Mouse (Mus musculus) limb, embryonic 13.5 days (tissue): Measurements from ENCODE around the gene Grip1. TPM values are rescaled to one million over a fixed set of nuclear protein-coding genes. Genes with fewer than 3 reads are reported as not detected.

Source experiments
- ATAC-seq: fragments of 200-750 bp; cut with Nextera tagmentation; 2 replicates; pipeline ENCODE4 v1.8.0; 2017; ENCODE audit warnings: low read depth, moderate number of reproducible peaks, moderate TSS enrichment; ENCODE audit not compliant: low FRiP score
- H3K27ac ChIP-seq: fragments of 300-500 bp; sonication (generic); 2 replicates; pipeline ENCODE4 v1.5.1; 2015; ENCODE audit warnings: inconsistent platforms, mild to moderate bottlenecking, moderate library complexity
- H3K27me3 ChIP-seq: fragments of 300-500 bp; sonication (generic); 2 replicates; pipeline ENCODE4 v1.6.1; 2015; ENCODE audit warnings: mild to moderate bottlenecking, inconsistent platforms
- H3K36me3 ChIP-seq: fragments of 300-500 bp; sonication (generic); 2 replicates; pipeline ENCODE4 v1.6.1; 2015; ENCODE audit warnings: inconsistent platforms, mild to moderate bottlenecking, moderate library complexity
- H3K4me1 ChIP-seq: fragments of 300-500 bp; sonication (generic); 2 replicates; pipeline ENCODE4 v1.6.1; 2015; ENCODE audit warnings: inconsistent platforms
- H3K4me2 ChIP-seq: fragments of 300-500 bp; sonication (generic); replicated peaks from 2 replicates; pipeline ENCODE4 v1.6.1; 2015; ENCODE audit warnings: inconsistent platforms, mild to moderate bottlenecking, moderate library complexity
- H3K4me3 ChIP-seq: fragments of 300-500 bp; sonication (generic); 2 replicates; pipeline ENCODE4 v1.5.1; 2015; ENCODE audit warnings: moderate library complexity, mild to moderate bottlenecking, inconsistent platforms
- H3K9ac ChIP-seq: fragments of 300-500 bp; sonication (generic); 2 replicates; pipeline ENCODE4 v1.6.1; 2015; ENCODE audit warnings: mild to moderate bottlenecking, inconsistent platforms
- H3K9me3 ChIP-seq: fragments of 300-500 bp; sonication (generic); 2 replicates; pipeline ENCODE4 v1.6.1; 2016; ENCODE audit warnings: inconsistent platforms
- WGBS: fragments of 180-500 bp; shearing (Covaris S2); methylation state at CpG from one replicate; pipeline ENCODE4 v1.1.7; 2015; 5-methylcytosine and 5-hydroxymethylcytosine counted together
- polyA plus RNA-seq: library from polyadenylated mRNA; unstranded; fragments of >200 nt; fragmentation: Nextera tagmentation; extraction: Ambion mirVana; gene quantifications from 2 replicates; pipeline ENCODE4 v1.2.1, GENCODE M21; 2015

The Grip1 gene
- polyA plus RNA-seq, 1 experiment from 2014 or later, result 5.1 TPM

DNA sequence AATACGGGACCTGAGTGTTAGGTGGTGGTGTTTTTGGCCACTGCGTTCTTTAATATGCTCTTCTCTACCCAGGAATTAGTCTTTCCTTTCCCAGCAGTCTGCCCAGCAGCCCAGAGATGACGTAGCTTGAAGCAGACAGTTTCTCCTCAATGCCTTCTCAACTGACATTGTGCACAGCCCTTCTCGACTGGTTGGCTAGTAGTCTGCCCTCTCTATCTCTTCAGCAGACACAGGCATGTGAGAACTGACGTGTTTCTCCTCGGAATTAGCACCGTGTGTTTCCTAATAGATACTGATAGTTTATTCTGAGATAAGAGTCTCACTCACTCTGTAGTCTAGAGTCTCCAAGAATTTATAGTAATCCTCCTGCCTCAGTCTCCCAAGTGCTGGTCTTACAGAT lies 10.2 kb downstream of the Grip1 start:
- Histone ChIP-seq H3K9me3 (no peaks in the 10 kb centered on the region), H3K4me3 (no peak overlapping the region), H3K36me3 (no peaks in the 10 kb centered on the region), H3K4me2 (no peak overlapping the region), H3K27me3 (no peaks in the 10 kb centered on the region), H3K4me1 (peaks cover 12% of the 10 kb centered on the region), H3K27ac (no peak overlapping the region), H3K9ac (no peak overlapping the region)
- WGBS, result 81% methylated on average over 7 of the region's 7 CpGs
- ATAC-seq, result no peak

DNA sequence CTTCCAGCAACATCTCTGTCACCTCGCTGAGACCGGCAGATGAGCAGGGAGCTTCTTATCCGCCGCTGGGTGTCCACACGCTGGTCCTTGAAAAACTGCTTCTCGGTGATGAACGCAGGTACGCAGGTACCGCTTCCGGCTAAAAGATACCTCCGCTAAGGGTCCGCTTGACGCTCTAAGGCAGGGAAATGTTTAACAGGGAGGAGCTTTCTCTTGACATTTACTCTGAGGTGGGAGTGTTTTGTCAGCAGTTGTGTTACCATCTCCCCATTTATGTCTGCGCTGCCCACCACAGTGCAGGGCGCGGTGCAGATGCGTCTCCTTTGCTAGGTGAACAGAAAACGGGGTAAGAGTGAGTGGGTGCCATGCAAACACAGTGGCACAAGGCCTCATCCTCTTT lies 14.3 kb downstream of the Grip1 start:
- H3K36me3 ChIP-seq, result no peaks in the 10 kb centered on the region
- H3K4me3 ChIP-seq, result no peak overlapping the region
- ATAC-seq, result no peak
- WGBS, result 92% methylated on average over 18 of the region's 18 CpGs
- no peaks in the 10 kb centered on the region for H3K9me3 ChIP-seq
- no peaks in the 10 kb centered on the region for H3K27me3 ChIP-seq
- H3K27ac ChIP-seq, result no peak overlapping the region
- H3K9ac ChIP-seq, result no peak overlapping the region
- no peak overlapping the region for H3K4me2 ChIP-seq
- H3K4me1 ChIP-seq, result peaks cover 3% of the 10 kb centered on the region; the same call in 1 of the 2 replicates

DNA sequence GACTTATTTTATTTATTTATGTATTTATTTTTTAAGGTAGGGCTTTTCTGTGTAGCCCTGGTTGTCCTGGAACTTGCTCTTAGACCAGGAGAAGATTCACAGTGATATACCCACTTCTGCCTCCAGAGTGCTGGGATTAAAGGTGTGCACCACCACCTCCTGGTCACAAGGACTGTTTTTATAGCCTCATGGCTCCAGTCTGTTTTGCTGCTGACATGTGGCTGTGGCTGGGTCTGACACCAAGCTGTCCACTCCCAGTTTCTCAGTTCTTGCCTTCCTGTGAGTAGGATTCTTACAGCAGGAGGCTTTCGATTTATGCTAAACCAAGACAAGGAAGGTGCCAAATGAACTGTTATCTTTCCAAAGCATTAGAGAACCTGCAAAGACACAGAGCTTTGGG lies 16.5 kb downstream of the Grip1 start:
- Histone ChIP-seq H3K9me3 (no peaks in the 10 kb centered on the region), H3K4me2 (no peak overlapping the region), H3K9ac (no peak overlapping the region), H3K4me3 (no peak overlapping the region), H3K27ac (no peak overlapping the region), H3K36me3 (no peaks in the 10 kb centered on the region), H3K27me3 (no peaks in the 10 kb centered on the region), H3K4me1 (peaks cover 6% of the 10 kb centered on the region; the same call in 1 of the 2 replicates)
- no peak for ATAC-seq
- WGBS, result 81% methylated on average over 1 of the region's 1 CpGs

DNA sequence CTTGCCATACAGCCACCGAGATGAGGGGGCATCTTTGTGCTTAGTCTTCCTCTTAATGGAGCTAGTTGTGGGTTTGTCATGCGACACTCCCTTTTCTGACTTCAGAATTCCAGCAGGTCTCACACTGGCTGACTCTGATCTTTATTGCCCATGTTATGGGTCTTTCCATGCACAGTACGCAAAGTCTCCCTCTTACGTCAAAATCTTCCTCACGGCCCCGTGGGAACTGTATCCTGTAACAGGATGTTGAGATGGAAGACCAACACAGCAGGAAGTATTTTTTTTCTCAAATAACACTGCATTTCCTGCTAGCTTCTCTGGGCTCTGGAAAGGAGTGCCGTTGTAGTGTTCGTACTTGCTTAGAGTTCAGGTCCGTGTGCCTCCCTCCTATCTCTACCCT lies 21.5 kb downstream of the Grip1 start:
- peaks cover 9% of the 10 kb centered on the region; the same call in 1 of the 2 replicates for H3K4me1 ChIP-seq
- no peak for ATAC-seq
- no peak overlapping the region for H3K27ac ChIP-seq
- H3K4me2 ChIP-seq, result no peak overlapping the region
- H3K9ac ChIP-seq, result no peak overlapping the region
- H3K4me3 ChIP-seq, result no peak overlapping the region
- H3K36me3 ChIP-seq, result no peaks in the 10 kb centered on the region
- 52% methylated on average over 9 of the region's 9 CpGs for WGBS
- H3K9me3 ChIP-seq, result no peaks in the 10 kb centered on the region
- H3K27me3 ChIP-seq, result no peaks in the 10 kb centered on the region

DNA sequence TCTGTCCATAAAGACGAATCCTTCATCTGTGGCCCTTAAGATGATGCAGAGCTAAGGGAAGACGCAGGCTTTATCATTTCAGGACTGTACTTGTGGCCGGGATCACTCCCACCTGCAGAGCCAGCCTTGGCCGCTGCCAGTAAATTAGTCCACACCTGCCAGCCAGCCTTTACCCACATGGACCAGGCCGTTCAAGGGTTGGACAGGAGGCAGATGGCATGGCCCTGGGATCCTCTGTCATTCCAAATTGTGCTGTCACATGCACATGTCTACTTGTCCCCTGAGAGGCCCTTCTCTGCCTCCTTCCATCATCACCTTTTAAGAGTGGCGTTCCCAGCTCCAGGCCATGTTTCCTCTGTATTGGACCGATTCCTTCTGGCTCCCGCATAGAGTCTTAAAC lies 24.0 kb downstream of the Grip1 start:
- Histone ChIP-seq H3K36me3 (no peaks in the 10 kb centered on the region), H3K4me1 (peaks cover 15% of the 10 kb centered on the region), H3K27me3 (no peaks in the 10 kb centered on the region), H3K27ac (no peak overlapping the region), H3K4me3 (no peak overlapping the region), H3K9ac (no peak overlapping the region), H3K9me3 (no peaks in the 10 kb centered on the region), H3K4me2 (no peak overlapping the region)
- no peak for ATAC-seq
- WGBS, result 81% methylated on average over 8 of the region's 8 CpGs

DNA sequence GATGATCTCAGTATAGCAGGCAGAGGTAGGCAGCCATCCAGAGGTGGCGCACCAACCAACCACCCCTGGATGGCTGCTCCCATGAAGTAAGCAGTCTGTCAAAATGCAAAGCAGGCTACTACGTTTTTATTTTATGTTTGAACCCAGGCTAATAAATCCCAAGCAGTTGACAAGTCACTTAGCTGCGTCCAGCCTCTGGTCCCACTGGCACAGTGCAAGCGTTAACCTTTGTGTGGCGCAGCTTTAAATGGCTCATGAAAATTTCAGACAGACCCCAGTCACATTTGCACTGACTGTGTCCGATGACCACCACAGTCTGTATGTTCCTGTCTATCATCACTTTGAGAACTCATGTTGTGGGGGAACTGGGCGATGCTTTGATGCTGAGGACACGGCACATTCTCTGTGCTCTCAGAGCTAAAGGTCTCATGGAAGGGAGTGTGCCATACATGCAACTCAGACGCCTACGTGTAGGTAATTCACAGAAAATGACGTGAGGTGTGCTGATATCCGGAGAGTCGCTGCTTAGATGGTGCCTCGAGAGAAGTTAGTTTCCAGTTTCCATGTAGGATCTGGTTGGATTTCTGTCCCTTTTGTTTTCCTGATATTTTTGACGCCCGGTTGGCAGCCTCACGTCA lies 29.6 kb downstream of the Grip1 start:
- H3K9ac ChIP-seq, result 0 out of 2 replicates have a peak overlapping the region, but pooled peaks have one; percentile 4
- H3K4me1 ChIP-seq, result peaks cover 24% of the 10 kb centered on the region
- ATAC-seq, result no peak
- H3K4me3 ChIP-seq, result no peak overlapping the region
- no peaks in the 10 kb centered on the region for H3K27me3 ChIP-seq
- H3K27ac ChIP-seq, result no peak overlapping the region
- H3K9me3 ChIP-seq, result no peaks in the 10 kb centered on the region
- peak overlapping the region; percentile 22; the same call in 1 of the 2 replicates for H3K4me2 ChIP-seq
- H3K36me3 ChIP-seq, result no peaks in the 10 kb centered on the region
- WGBS, result 42% methylated on average over 17 of the region's 17 CpGs

DNA sequence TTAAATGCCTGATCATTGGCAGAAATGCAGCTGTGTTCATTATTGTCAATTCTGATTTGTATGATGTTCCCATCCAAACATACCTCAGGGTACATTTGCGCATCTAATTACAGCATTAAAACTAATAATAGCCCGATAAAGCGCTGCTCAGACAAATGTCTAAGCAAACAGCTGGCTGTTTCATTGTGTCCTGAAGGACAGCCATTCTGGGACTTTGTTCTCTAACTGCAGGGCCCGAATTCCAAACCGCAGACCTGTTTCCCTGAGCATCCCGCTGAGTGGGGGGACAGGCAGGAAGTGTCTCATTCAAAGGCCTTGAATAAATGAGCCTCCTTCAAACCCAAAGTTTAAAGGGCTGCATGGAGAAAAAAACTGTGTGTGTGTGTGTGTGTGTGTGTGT lies 30.1 kb downstream of the Grip1 start:
- no peak overlapping the region for H3K9ac ChIP-seq
- no peaks in the 10 kb centered on the region for H3K36me3 ChIP-seq
- H3K27me3 ChIP-seq, result no peaks in the 10 kb centered on the region
- WGBS, result 24% methylated on average over 6 of the region's 6 CpGs
- H3K4me1 ChIP-seq, result peaks cover 24% of the 10 kb centered on the region
- no peak overlapping the region for H3K4me2 ChIP-seq
- no peak; the same call in 1 of the 2 replicates for ATAC-seq
- H3K9me3 ChIP-seq, result no peaks in the 10 kb centered on the region
- no peak overlapping the region for H3K4me3 ChIP-seq
- no peak overlapping the region for H3K27ac ChIP-seq

DNA sequence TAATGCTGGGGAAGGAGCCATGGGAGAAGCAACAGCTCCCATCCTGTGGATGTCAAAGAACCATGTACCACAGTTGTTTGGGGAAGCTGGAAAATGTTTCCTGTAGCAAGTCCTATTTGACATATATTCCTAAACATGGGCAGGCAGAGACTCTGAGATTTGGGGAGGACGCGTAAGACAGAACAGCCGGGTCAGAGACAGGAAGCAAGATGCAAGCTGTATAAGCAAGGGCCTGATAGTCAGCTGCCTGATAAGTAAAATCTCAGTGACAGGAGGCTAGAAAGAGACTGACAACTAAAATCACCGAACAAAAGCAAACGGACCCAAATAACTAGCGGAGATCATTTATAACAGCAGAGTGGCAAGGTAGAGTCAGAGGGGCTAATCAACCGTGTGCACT lies 33.3 kb downstream of the Grip1 start:
- H3K4me2 ChIP-seq, result no peak overlapping the region

DNA sequence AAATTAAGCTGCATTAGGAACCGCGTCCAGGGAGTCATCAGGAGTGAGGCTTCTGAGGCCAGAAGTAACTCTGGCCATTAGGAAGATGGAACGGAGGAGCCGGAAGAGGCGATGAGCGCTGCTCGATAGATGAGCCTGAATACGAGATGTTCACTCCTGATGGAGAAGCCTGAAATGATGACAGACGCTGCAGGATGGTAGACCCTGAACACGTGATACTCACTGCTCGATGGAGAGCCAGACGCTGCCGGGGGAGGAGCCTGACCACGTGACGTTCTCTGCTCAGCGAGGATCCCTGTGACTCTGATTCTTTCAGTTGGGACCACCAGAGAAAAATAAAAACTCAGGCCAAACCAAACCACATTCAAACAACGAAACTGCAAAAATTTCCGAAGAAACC lies 37.2 kb downstream of the Grip1 start:
- ATAC-seq, result no peak
- Histone ChIP-seq H3K27me3 (no peaks in the 10 kb centered on the region), H3K36me3 (no peaks in the 10 kb centered on the region), H3K27ac (no peak overlapping the region), H3K9me3 (no peaks in the 10 kb centered on the region), H3K9ac (no peak overlapping the region), H3K4me3 (no peak overlapping the region), H3K4me1 (no peaks in the 10 kb centered on the region), H3K4me2 (no peak overlapping the region)
- WGBS, result 90% methylated on average over 18 of the region's 18 CpGs

More for the DNA sequence above, 33.3 kb downstream of the Grip1 start:
- Histone ChIP-seq H3K4me1 (peaks cover 18% of the 10 kb centered on the region), H3K4me3 (no peak overlapping the region), H3K9ac (no peak overlapping the region; the same call in 1 of the 2 replicates), H3K9me3 (no peaks in the 10 kb centered on the region), H3K27me3 (no peaks in the 10 kb centered on the region), H3K27ac (no peak overlapping the region), H3K36me3 (no peaks in the 10 kb centered on the region)
- no peak for ATAC-seq
- WGBS, result 96% methylated on average over 7 of the region's 7 CpGs

DNA sequence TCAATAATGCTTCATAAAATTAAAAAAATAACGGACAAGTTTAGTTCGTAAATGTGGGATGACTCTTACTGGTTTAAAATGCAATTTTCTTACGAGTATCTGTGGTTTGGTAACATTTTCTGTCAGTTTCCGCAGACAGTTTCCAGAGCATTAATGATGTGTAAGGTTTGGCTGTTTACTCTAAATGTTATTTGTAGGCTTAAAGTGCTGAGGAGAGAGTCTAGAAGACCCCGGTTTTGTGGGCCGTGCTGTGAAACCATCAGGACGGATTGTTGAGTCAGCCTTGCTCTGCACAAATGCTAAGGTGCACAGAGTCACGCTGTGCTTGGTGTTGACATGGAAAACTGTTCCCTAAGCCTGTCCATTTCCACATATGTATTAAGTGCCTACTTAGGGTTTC lies 41.7 kb downstream of the Grip1 start:
- Histone ChIP-seq H3K4me3 (no peak overlapping the region), H3K9me3 (peaks cover 5% of the 10 kb centered on the region; the same call in 1 of the 2 replicates), H3K4me2 (no peak overlapping the region), H3K9ac (no peak overlapping the region), H3K36me3 (no peaks in the 10 kb centered on the region), H3K27ac (no peak overlapping the region), H3K27me3 (no peaks in the 10 kb centered on the region), H3K4me1 (peaks cover 4% of the 10 kb centered on the region; the same call in 1 of the 2 replicates)
- ATAC-seq, result no peak
- 72% methylated on average over 8 of the region's 8 CpGs for WGBS

DNA sequence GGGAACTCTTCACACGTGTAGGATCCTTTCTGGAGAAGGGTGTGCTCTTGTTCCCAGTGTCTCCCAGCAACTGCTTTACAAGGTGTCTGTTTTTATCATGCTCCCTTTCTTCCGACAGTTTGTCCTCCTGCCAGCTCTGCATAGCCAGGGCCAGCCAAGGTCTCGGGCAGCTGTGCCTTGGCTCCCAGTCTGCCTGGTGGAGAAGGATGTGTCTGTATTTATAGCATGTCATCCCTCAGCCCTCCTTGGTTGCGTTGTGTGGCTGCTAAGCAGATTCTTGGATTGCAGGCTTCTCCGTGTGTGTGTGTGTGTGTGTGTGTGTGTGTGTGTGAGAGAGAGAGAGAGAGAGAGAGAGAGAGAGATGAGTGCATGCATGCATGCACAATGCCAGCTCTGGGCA lies 42.6 kb downstream of the Grip1 start:
- no peak overlapping the region for H3K27ac ChIP-seq
- ATAC-seq, result peak; percentile 59; the same call in 1 of the 2 replicates
- H3K36me3 ChIP-seq, result no peaks in the 10 kb centered on the region
- H3K9me3 ChIP-seq, result peaks cover 8% of the 10 kb centered on the region
- H3K9ac ChIP-seq, result no peak overlapping the region
- H3K27me3 ChIP-seq, result no peaks in the 10 kb centered on the region
- H3K4me3 ChIP-seq, result no peak overlapping the region
- WGBS, result 59% methylated on average over 5 of the region's 5 CpGs
- peaks cover 4% of the 10 kb centered on the region; the same call in 1 of the 2 replicates for H3K4me1 ChIP-seq
- no peak overlapping the region for H3K4me2 ChIP-seq

DNA sequence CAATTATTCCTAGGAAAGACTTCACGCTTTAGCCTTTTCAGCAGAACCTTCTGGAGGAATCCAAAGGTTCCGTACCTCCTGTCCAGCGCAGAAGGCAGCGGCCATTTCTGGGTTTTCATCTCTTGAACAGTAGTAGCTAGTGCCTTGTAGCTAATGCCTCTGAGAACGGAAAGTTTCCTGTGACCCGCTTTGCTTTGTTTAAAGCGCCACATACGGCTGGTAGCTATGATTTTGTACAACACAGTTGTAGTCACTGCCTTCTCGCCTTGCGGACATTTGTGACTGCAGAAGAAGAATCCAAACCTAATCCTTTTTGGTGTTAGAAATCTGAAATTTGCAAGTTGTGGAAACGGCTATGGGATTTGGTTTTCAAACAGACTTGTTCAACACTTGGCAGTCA lies 68.1 kb downstream of the Grip1 start:
- H3K4me3 ChIP-seq, result no peak overlapping the region
- H3K9me3 ChIP-seq, result peaks cover 8% of the 10 kb centered on the region; the same call in 1 of the 2 replicates
- no peak overlapping the region for H3K9ac ChIP-seq
- peaks cover 3% of the 10 kb centered on the region; the same call in 1 of the 2 replicates for H3K4me1 ChIP-seq
- H3K27ac ChIP-seq, result no peak overlapping the region
- no peak for ATAC-seq
- WGBS, result 90% methylated on average over 11 of the region's 11 CpGs
- no peaks in the 10 kb centered on the region for H3K36me3 ChIP-seq
- H3K27me3 ChIP-seq, result no peaks in the 10 kb centered on the region
- no peak overlapping the region for H3K4me2 ChIP-seq

DNA sequence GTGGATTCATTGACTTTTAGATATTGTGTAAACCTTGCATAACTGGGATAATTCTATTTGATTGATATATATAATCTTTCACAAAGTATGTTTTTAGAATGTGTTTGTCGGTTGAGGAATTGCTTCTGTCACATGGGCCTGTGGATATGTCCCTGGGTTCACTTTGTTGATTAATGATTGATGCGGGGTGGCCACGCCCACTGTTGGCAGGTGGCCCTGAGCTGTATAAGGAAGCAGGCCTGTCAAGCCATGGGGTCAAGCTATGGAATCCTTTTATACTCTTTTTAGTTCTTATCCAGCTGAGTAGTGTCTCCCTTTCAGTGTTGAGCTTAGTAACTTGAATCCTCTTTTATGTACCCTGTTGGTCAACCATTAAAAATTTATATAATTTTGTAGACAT lies 72.1 kb downstream of the Grip1 start:
- Histone ChIP-seq H3K36me3 (no peaks in the 10 kb centered on the region), H3K27ac (no peak overlapping the region), H3K4me3 (no peak overlapping the region), H3K9me3 (no peaks in the 10 kb centered on the region), H3K9ac (no peak overlapping the region), H3K27me3 (no peaks in the 10 kb centered on the region), H3K4me1 (peaks cover 3% of the 10 kb centered on the region; the same call in 1 of the 2 replicates), H3K4me2 (no peak overlapping the region)
- no peak for ATAC-seq
- WGBS, result 84% methylated on average over 3 of the region's 3 CpGs
